Mouse (Mus musculus): ENCODE measurements around the gene Zfp704.
"Not testable (repeated sequence)": the region's sequence is repeated elsewhere in the genome, so short reads cannot be mapped to it uniquely, and the experiment has no call there.

Gene Zfp704

DNA sequence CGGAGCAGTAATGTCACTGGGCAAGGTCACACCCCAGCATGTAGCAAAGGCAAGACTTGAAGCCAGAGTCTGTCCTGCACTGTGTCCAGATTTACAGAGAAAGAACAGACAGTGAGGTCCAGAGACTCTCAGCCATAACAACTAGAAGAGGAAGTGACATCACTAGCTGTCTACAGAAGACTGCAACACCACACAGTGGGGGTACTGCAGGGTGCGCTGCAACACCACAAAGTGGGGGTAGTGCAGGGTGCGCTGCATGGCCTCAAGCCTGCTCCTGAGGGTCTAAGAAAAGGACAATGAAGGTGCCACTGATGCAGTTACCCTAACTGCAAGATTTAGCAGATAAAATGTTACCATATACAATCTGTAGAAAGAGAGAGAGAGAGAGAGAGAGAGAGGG is 11.8 kb downstream of the Zfp704 start:
- DNase-seq (ENCODE audit: low read depth, low spot score) = no peak

DNA sequence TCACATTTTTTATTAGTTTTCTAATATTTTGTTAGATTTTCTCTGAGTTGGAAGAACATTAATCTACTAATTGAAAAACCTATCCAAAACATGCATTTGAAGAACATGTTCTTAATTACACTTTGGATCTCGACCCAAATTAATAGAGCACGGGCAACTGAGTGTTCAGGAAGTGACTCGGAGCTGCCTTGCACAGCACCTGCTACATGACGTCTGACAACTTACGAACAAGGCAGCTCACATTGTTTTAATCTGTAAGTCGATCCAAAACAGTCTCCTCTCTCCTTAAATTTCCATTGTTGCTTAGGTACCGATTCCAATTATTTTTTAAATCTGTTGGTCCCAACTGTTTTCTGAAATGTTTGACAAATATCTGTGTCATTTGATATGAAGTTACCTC is 15.4 kb downstream of the Zfp704 start:
- no peak for DNase-seq (ENCODE audit: low read depth, low spot score)

DNA sequence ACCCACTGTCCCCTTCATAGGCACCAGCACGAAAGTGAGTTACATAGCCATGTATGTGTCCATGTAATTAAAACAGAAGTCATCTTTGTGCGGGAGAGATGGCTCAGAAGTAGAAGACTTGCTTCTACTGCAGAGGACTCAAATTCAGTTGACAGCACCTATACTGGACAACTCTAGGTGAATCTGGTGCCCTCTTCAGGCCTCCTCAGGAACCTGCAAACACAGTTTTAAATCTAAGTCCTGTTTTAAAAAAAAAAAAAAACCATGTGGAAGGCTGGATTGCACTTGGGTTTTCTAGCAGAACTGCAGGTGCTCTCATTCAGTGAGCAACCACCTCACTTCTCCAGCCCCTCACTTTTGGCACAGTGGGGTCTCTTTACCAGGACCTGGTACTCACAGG is 16.1 kb downstream of the Zfp704 start:
- DNase-seq (ENCODE audit: low read depth, low spot score) = no peak

DNA sequence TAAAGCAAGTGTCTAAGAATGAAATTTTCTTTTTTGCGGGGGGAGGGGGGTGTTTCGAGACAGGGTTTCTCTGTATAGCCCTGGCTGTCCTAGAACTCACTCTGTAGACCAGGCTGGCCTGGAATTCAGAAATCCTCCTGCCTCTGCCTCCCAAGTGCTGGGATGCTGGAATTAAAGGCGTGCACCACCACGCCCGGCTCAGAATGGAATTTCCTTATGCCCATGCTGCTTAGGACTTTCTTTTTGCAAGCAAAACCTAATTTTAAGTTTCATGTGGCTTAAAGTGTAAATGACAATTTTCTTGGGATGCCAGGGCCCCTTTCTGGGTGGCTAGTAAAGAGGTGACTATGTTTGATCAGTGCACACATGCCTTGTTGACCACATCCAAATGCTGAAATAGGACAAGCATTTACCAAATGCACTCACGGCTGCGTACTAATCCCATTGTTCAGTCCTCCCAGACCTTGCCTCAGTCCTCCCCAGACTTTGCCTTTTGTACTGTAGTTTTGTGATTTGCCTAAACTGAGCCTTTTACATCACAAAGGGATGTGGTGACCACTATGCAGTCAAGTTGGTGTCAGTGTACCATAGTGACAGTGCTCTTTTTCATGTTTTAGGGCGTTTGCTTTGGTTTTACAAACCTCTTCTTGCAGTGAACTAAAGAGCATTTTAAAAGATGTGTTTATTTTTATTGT is 18.3 kb downstream of the Zfp704 start:
- no peak for DNase-seq (ENCODE audit: low read depth, low spot score)

DNA sequence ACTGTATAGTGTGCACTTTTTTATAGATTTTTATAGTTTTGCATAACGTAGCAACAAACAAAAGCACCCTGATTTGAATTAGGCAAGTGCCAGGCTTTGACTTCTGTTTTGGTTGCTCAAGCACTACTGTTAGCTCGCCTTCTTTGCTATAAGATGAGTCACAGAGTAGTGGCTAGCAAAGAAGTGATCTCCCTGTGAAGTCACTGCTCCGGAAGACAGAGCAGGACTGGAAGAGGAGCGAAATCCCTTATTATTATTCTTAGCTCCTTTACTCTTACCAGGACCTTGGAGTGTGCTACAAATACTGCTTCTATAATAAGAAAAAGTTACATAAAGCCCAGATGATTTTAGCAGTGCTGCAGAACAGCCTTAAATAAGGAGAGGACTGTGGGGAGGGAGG is 21.2 kb downstream of the Zfp704 start:
- DNase-seq (ENCODE audit: low read depth, low spot score) = no peak

DNA sequence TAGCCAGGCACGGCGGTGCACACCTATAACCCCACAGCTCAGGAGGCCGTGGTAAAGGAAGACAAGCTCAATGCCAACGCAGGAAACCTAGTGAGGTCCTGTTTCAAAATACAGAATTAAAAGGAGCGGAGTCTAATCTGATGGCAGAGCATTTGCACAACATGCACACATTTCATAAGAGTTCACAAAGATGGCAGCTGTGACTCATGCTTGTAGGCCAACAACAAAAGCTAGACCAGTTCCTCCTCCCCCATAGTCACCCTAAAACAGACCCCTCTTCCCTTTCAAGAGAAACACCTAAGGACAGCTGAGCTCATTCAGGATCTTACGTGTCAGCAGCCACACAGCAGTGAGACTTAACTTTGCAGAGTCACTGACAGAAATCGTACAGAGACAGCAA is 22.6 kb downstream of the Zfp704 start:
- DNase-seq (ENCODE audit: low read depth, low spot score) = no peak

DNA sequence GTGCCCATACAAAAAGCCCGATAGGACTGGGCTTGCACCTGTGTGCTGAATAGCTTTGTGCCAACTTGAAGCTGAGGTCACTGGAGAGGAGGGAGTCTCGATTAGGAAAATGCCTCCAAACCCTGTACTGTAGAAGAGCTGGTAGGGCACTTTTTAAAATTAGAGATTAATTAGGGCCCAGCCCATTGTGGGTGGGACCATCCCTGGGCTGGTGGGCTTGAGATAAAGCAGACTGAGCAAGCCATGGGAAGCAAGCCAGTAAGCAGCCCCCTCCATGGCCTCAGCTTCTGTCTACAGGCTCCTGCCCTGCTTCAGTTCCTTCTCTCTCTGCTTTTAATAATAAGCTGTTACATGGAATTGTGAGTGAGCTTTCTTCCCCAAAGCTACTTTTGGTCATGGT is 26.4 kb downstream of the Zfp704 start:
- DNase-seq (ENCODE audit: low read depth, low spot score) = no peak

DNA sequence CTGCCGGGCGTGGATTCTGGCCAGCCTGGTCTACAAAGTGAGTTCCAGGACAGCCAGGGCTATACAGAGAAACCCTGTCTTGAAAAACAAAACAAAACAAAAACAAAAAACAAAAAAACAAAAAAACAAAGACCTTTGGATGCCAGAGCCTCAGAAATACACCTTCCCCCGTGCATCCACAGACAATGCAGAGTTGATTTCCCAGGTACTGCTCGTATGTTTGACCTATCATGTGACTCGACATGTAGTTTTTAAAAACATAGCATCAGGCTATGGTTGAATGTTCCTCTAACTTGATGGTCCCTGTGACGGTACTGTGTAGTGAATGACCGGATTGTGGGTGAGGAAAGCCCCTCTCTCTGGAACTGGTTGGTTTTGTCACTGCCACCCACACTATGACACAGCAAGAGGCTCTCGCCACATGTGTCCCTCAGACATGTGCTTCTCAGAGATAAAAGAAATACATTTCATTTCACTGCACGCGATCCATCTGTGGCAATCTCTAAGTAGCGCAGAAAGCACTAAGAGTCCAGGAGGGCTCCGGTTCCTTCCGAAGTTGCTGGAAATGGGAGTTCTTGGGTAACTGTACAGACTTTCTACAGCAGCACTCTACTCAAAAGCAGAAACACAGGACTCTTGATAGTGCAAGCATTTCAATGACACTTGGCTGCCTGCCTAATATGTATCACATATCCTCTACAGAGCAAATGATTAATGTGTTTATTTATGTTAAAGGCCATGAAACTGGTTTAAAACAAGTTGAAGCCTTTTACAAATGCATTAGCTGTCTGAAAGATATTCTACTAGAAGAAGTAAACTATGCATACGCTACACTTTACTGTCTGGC is 28.7 kb downstream of the Zfp704 start:
- no peak for DNase-seq (ENCODE audit: low read depth, low spot score)

DNA sequence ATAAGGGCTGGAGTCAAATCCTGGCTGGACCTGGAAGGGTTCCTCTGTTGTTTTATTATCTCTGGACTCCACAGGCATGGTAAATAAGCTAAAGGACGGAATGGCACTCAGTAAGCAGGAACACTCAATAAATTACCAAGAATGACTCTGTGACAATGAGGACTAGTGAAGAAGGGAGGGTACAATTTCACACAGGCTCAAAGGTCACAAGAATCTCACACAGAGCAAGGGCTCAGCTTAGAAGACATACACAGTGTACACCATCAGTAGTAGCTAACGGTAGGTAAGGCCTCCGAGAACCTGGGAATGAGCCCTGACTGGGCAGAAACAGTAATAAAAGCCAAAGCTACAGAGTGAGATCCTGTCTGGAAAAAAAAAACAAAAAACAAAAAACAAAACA is 29.8 kb downstream of the Zfp704 start:
- DNase-seq (ENCODE audit: low read depth, low spot score) = no peak

DNA sequence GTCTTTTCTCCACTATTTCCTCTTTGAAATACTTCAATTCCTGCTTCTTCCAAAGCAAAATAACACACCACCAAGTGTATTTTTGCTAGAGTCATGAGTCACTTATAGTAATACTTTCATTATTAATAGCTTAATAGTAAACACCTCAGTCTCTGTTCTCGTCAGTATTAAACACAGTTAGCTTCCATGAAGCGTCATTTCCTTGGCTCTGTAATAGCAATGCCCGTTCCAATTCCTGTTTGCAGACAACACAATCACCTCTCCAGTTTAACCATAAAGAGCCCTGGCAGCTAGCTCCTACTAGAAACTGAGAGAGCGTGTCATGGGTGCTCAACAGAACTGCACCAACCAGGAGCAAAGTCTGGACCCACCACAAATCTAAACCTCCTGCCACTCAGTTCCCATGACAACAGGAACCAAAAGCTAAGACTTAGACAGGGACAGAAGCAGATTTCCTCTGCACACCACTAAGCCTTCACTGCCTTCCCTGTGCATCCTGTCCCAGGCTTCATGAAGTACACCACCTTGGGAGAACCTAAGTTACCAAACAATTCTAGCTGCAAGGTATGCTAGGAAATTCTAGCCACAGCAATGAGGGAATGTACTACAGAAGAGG is 30.7 kb downstream of the Zfp704 start:
- DNase-seq (ENCODE audit: low read depth, low spot score) = no peak

DNA sequence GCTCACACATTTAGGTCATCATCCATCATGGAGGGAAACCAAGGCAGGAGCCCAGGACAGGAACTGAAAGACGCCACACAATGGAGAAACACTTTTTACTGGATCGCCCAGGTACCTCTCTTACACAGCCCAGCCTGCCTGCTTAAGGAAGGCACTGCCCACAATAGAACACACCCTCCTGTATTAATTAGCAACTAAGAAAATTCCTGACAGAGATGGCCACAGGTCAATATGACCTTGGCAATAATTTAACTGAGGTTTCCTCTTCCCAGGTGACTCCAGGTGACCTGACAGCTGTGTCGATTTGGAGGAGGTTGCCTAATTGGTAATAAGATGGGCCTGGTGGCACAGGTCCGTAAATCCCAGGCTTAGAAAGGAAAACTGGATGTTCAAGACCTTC is 33.0 kb downstream of the Zfp704 start:
- no peak for DNase-seq (ENCODE audit: low read depth, low spot score)

DNA sequence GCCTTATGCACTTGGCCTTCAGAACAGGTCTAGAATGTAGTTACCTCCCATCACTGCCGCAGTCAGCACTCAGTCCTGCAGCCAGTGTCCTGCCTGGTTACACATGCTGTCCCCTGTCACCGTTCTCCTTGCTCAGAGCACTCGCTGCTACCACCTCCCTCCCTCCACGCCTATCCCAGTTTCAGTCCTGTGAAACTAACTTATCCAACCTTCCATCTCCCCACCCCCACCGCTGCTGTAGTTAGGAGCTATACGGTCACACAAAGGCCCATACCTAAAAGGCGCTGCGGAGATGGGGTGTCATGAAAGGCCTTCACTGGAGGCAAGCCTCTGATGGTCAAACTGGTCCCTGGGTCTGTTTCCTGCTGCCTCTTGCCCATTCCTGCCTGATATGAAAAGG is 35.6 kb downstream of the Zfp704 start:
- no peak for DNase-seq (ENCODE audit: low read depth, low spot score)

DNA sequence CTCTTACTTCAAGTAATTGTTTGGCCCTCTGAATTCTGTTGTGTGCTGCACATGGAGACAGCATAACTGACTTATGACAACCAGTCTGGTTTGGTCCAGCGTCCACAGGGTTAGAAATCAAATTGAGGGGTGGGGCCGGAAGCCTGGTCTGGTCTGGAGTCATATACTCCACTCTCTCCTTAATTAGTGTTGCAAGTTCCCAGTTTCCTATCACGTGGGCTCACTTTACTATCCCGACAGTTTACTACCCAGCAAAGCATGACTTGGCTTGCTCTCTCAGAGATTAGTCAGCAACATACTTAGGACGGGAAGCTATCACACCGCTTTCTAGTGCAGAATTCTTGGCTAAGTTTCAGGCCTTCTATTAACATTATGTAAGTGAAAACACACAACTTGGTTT is 36.3 kb downstream of the Zfp704 start:
- DNase-seq (ENCODE audit: low read depth, low spot score) = no peak

DNA sequence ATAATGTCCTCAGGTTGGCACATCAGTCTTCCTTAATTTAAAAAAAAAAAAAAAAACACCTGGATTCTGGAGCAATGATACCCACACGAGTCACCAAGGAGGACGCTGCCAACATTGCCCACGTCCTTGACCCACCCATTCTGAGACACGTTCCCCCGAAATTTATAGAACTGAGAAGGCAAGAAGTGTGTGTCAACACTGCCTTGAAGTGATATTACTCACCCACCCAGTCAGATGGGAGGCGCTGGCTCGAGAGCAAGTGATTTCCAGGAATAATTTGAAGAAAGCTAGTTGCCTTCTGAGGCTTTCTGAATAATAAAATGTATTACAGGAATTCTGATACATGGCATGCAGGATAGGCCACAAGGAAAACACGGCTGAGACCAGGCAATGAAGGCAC is 37.6 kb downstream of the Zfp704 start:
- DNase-seq (ENCODE audit: low read depth, low spot score) = no peak

DNA sequence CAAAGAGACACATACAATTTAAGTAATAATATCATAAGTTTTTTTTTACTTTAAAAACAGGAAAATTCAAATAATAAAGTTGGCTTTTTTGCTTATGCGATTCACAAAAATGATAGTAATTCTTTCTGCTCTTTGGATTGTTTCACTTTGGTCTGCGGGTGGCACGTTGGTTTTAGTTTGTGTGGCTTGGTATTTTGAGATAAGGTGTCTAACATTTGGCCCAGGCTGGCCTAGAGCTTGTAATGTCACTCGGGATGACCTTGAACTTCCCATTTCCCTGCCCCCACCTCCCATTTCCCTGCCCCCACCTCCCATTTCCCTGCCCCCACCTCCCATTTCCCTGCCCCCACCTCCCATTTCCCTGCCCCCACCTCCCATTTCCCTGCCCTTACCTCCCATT is 39.1 kb downstream of the Zfp704 start:
- no peak for DNase-seq (ENCODE audit: low read depth, low spot score)

DNA sequence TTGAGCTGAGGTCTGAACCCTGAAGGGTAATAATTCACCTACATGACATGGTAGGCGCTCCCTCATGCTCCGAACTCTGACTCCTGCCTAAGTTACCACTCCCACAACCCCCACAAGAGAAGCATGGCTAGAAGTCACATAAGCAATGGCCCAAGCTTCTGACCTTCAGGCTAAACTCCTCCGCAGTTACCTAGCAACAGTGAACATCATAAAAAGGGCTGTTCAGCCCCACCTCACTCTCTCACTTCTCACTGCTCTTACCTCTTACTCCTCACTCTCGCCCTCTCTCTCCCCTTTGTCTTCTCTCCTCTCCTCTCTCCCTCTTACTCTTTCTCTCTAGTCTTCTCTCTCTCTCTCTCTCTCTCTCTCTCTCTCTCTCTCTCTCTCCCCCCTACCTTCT is 40.2 kb downstream of the Zfp704 start:
- not testable (repeated sequence) for DNase-seq (ENCODE audit: low read depth, low spot score)

DNA sequence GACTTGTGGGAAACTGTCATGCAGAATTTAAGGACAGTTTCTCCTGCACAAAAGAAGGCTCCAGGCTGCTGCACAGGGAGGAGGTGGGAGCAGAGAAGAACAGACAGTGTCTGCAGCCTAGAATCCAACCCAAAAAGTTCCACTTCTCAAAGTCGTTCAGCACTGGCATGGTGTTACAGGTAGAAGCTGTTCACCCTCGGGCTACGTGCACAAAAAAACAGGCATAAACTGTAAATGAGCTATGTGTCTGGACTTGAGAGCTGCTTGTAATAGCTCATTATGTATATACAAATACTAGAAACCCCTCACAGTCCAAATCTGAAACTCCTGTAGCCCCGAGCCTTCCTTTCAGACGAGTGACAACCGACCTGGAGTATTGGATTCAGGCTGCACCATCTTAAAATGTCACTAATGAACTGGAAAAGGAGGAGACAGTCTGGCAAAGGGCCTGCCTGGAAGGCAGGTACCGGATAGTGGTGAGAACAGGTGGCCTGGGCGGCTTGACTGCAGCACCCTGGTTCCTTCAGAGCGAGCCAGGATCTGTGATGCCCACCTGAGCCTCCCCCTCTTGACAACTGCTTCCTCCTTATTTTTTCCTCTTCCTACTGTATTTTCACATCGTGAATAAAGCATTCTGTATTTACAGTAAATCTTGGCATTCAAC is 41.2 kb downstream of the Zfp704 start:
- DNase-seq (ENCODE audit: low read depth, low spot score) = no peak

DNA sequence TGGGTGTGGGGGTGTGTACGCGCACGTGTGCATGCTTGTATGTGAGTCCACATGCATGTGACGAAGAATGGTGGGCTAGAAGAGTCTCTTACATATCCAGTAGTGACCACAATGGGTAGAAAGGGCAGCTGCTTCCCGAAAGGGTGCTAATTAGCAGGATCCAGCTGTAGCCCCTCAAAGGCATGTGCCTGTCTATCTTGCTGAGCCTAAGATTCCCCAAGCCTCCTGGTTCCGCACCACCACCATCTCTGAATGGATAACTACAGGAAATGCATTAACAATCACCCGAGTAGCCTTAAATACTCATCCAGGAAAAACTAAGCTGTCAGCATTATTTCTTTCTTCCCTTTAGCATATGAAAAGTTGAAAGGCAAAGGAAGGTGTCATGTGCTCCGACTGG is 41.9 kb downstream of the Zfp704 start:
- DNase-seq (ENCODE audit: low read depth, low spot score) = no peak

DNA sequence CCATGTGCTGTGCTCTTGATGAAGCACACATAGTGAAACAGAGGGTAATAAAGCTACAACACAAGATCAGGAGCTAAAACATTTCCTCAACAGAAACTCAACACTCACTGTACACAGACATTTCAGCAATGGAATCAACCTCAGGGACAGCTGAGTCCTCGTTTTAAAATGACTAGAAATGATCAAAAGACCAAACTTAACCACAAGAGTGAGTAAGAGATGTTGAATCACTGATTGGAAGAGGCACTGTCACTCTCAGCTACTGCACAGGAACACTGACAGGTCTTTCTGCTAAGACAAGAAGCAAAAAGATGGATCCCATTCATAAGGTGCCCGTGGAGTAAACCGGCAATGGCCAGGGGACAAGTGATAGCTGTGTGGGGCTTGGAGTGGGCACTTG is 43.1 kb downstream of the Zfp704 start:
- no peak for DNase-seq (ENCODE audit: low read depth, low spot score)

DNA sequence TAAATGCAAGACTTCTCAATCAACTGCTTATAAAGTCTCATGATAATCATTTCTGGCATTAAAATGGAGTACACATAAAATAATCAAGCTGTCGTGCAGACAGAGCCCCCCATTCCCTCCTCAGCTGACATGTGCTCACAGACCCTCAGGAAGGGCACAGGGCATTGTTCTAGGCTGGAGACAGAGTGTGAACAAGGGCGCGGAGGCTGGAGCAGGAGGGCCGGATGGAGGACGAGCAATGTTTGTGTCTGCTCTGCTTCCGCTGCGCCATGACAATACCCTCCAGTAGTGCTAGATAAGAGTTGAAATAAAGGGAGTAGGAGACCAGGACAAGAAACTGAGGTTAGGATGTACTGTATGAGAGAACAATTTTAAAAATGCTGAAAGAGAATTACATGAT is 46.3 kb downstream of the Zfp704 start:
- no peak for DNase-seq (ENCODE audit: low read depth, low spot score)

DNA sequence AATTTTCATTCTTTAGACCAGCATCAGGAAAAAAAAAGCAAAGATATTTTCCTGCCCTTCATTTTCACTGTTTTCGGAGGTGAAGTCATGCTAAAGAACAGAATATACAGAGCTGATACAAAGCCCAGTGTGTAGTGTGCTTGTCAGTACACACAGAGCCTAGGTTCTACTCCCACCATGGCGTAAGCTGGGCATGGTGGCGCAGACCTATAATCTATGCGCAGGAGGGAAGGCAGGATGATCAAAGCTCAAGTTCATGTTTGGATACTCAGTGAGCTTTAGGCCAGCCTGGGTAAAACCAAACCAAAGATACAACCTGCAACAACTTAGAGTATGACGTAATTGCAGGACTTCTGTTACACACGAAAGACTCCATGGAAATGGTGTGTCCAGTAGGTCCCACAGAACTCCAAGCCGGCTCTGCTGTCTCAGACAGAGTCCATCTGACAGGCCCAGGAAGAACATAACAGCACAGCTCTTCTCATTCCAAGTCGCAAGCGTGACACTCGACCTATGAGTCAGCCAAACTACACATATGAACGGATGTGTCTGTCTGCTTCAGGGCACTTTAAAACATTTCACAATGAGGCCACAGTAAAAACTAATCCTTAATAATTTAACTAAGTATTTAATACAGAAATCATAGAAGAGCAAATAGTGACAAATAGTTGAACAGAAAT is 47.1 kb downstream of the Zfp704 start:
- DNase-seq (ENCODE audit: low read depth, low spot score) = no peak

Measured in retina, postnatal 7 days (tissue).